Mouse (Mus musculus) MEL (cell line): ENCODE results near the gene 1700021F05Rik. TPM values are rescaled to one million over a fixed set of nuclear protein-coding genes. Genes with fewer than 3 reads are reported as not detected.

ENCODE experiments used
- DNase-seq: peaks from one replicate; pipeline ENCODE4 v3.0.0; 2011; ENCODE audit warnings: low read depth, low spot score
- H3K27ac ChIP-seq: 2 replicates; pipeline ENCODE4 v1.5.1; 2012; ENCODE audit warnings: low read depth, mild to moderate bottlenecking, control low read depth, low read length, moderate library complexity; ENCODE audit not compliant: control insufficient read depth
- H3K27me3 ChIP-seq, 2 experiments: fragments of 150-350 bp in 1 of 2; sonication (generic) in 1 of 2; 2 replicates each; pipeline ENCODE4 v1.6.1; 2012; ENCODE audit warnings: low read length in 2 of 2, mild to moderate bottlenecking in 2 of 2, improper control_type of control experiment in 1 of 2, moderate library complexity in 1 of 2; ENCODE audit not compliant: insufficient read depth in 2 of 2, control insufficient read depth in 1 of 2
- H3K36me3 ChIP-seq, 2 experiments: 2 replicates each; pipeline ENCODE4 v1.6.1; 2012 to 2014; ENCODE audit warnings: low read length in 2 of 2, improper control_type of control experiment in 1 of 2, inconsistent platforms in 1 of 2, mild to moderate bottlenecking in 1 of 2; ENCODE audit not compliant: insufficient read depth in 2 of 2, control insufficient read depth in 1 of 2
- H3K4me1 ChIP-seq, 2 experiments: fragments of 150-350 bp in 1 of 2; sonication (generic) in 1 of 2; 2 replicates each; pipeline ENCODE4 v1.6.1; 2012; ENCODE audit warnings: low read length in 2 of 2, improper control_type of control experiment in 1 of 2, mild to moderate bottlenecking in 1 of 2; ENCODE audit not compliant: insufficient read depth in 2 of 2, control insufficient read depth in 1 of 2
- H3K4me3 ChIP-seq, 2 experiments: fragments of 150-350 bp in 1 of 2; sonication (generic) in 1 of 2; 2 replicates each; pipeline ENCODE4 v1.5.1; 2012; ENCODE audit warnings: low read depth in 2 of 2, low read length in 2 of 2, mild to moderate bottlenecking in 2 of 2, moderate library complexity in 2 of 2, control low read depth in 1 of 2, improper control_type of control experiment in 1 of 2; ENCODE audit not compliant: control insufficient read depth in 1 of 2, insufficient read depth in 1 of 2
- H3K79me2 ChIP-seq: 2 replicates; pipeline ENCODE4 v1.6.1; 2012; ENCODE audit warnings: mild to moderate bottlenecking, low read length, moderate library complexity; ENCODE audit not compliant: control insufficient read depth, poor library complexity, insufficient read depth
- H3K9ac ChIP-seq: 2 replicates; pipeline ENCODE4 v1.6.1; 2012; ENCODE audit warnings: low read depth, mild to moderate bottlenecking, control low read depth, low read length, moderate library complexity; ENCODE audit not compliant: control insufficient read depth, poor library complexity, severe bottlenecking
- H3K9me3 ChIP-seq: fragments of 150-350 bp; sonication (generic); replicated peaks from 2 replicates; pipeline ENCODE4 v1.6.1; 2012; ENCODE audit warnings: mild to moderate bottlenecking, low read length, improper control_type of control experiment, moderate library complexity; ENCODE audit not compliant: insufficient read depth
- BHLHE40 ChIP-seq: IDR thresholded peaks from 2 replicates; pipeline ENCODE4 v1.6.1; 2012; ENCODE audit warnings: low read depth, mild to moderate bottlenecking, inconsistent platforms, low read length, improper control_type of control experiment, borderline replicate concordance
- CHD1 ChIP-seq: IDR thresholded peaks from 2 replicates; pipeline ENCODE4 v1.6.1; 2012; ENCODE audit warnings: low read depth, mild to moderate bottlenecking, inconsistent platforms, low read length, improper control_type of control experiment
- CHD2 ChIP-seq: IDR thresholded peaks from 2 replicates; pipeline ENCODE4 v1.6.1; 2011; ENCODE audit warnings: low read length, improper control_type of control experiment
- CTCF ChIP-seq, 3 experiments: IDR thresholded peaks in 2 of 3; conservative IDR thresholded peaks in 1 of 3; 2 replicates each; pipeline ENCODE4 v1.5.1; 2011 to 2012; ENCODE audit warnings: low read length in 3 of 3, low read depth in 2 of 3, mild to moderate bottlenecking in 2 of 3, improper control_type of control experiment in 1 of 3, inconsistent platforms in 1 of 3, mixed read lengths in 1 of 3, moderate library complexity in 1 of 3; ENCODE audit not compliant: control insufficient read depth in 1 of 3, insufficient read depth in 1 of 3, poor library complexity in 1 of 3, severe bottlenecking in 1 of 3
- E2F4 ChIP-seq: IDR thresholded peaks from 2 replicates; pipeline ENCODE4 v1.6.1; 2011; ENCODE audit warnings: low read depth, low read length, improper control_type of control experiment, borderline replicate concordance
- ELF1 ChIP-seq: IDR thresholded peaks from 2 replicates; pipeline ENCODE4 v1.6.1; 2014; ENCODE audit warnings: low read depth, mild to moderate bottlenecking, inconsistent platforms, low read length, improper control_type of control experiment, moderate library complexity
- EP300 ChIP-seq, 2 experiments: IDR thresholded peaks; 2 replicates each; pipeline ENCODE4 v1.6.1; 2011; ENCODE audit warnings: improper control_type of control experiment in 2 of 2, low read length in 2 of 2, low read depth in 1 of 2, mild to moderate bottlenecking in 1 of 2
- ETS1 ChIP-seq: IDR thresholded peaks from 2 replicates; pipeline ENCODE4 v1.6.1; 2012; ENCODE audit warnings: low read depth, mild to moderate bottlenecking, inconsistent platforms, low read length, improper control_type of control experiment, moderate library complexity
- GABPA ChIP-seq: IDR thresholded peaks from 2 replicates; pipeline ENCODE4 v1.6.1; 2012; ENCODE audit warnings: low read depth, mild to moderate bottlenecking, inconsistent platforms, low read length, improper control_type of control experiment, moderate library complexity
- GATA1 ChIP-seq: IDR thresholded peaks from 2 replicates; pipeline ENCODE4 v1.6.1; 2011; ENCODE audit warnings: low read depth, low read length, improper control_type of control experiment
- HCFC1 ChIP-seq: IDR thresholded peaks from 2 replicates; pipeline ENCODE4 v1.6.1; 2012; ENCODE audit warnings: low read depth, mild to moderate bottlenecking, inconsistent platforms, low read length, improper control_type of control experiment, moderate library complexity
- KAT2A ChIP-seq: conservative IDR thresholded peaks from 2 replicates; pipeline ENCODE4 v1.6.1; 2012; ENCODE audit warnings: low read depth, low read length, improper control_type of control experiment, inconsistent platforms
- MAFK ChIP-seq: IDR thresholded peaks from 2 replicates; pipeline ENCODE4 v1.6.1; 2011; ENCODE audit warnings: low read depth, mild to moderate bottlenecking, low read length, improper control_type of control experiment, borderline replicate concordance
- MAX ChIP-seq: IDR thresholded peaks from 2 replicates; pipeline ENCODE4 v1.6.1; 2011; ENCODE audit warnings: low read length, improper control_type of control experiment
- MAZ ChIP-seq: IDR thresholded peaks from 2 replicates; pipeline ENCODE4 v1.6.1; 2012; ENCODE audit warnings: low read depth, mild to moderate bottlenecking, inconsistent platforms, low read length, improper control_type of control experiment
- MEF2A ChIP-seq: IDR thresholded peaks from 2 replicates; pipeline ENCODE4 v1.6.1; 2014; ENCODE audit warnings: low read depth, mild to moderate bottlenecking, inconsistent platforms, low read length, improper control_type of control experiment; ENCODE audit not compliant: poor library complexity, insufficient replicate concordance, severe bottlenecking; ENCODE audit errors: extremely low read depth
- MXI1 ChIP-seq: IDR thresholded peaks from 2 replicates; pipeline ENCODE4 v1.6.1; 2011; ENCODE audit warnings: mild to moderate bottlenecking, low read depth, low read length, improper control_type of control experiment
- MYB ChIP-seq: IDR thresholded peaks from 2 replicates; pipeline ENCODE4 v1.6.1; 2011; ENCODE audit warnings: mild to moderate bottlenecking, low read depth, low read length, improper control_type of control experiment
- MYC ChIP-seq: IDR thresholded peaks from 2 replicates; pipeline ENCODE4 v1.6.1; 2011; ENCODE audit warnings: low read depth, mild to moderate bottlenecking, low read length, improper control_type of control experiment, moderate library complexity
- NELFE ChIP-seq: IDR thresholded peaks from 2 replicates; pipeline ENCODE4 v1.6.1; 2011; ENCODE audit warnings: low read depth, low read length, improper control_type of control experiment
- NRF1 ChIP-seq: IDR thresholded peaks from 2 replicates; pipeline ENCODE4 v1.6.1; 2014; ENCODE audit warnings: low read depth, mild to moderate bottlenecking, inconsistent platforms, low read length, improper control_type of control experiment, moderate library complexity; ENCODE audit not compliant: poor library complexity, insufficient read depth, severe bottlenecking
- POLR2A ChIP-seq, 2 experiments: IDR thresholded peaks; 2 replicates each; pipeline ENCODE4 v1.6.1; 2011 to 2012; ENCODE audit warnings: low read length in 2 of 2, mild to moderate bottlenecking in 2 of 2, control low read depth in 1 of 2, improper control_type of control experiment in 1 of 2, low read depth in 1 of 2, moderate library complexity in 1 of 2; ENCODE audit not compliant: control insufficient read depth in 1 of 2, insufficient read depth in 1 of 2, poor library complexity in 1 of 2
- POLR2AphosphoS2 ChIP-seq: IDR thresholded peaks from 2 replicates; pipeline ENCODE4 v1.6.1; 2011; ENCODE audit warnings: low read length, improper control_type of control experiment
- POLR2AphosphoS5 ChIP-seq: IDR thresholded peaks from 2 replicates; pipeline ENCODE4 v1.6.1; 2012; ENCODE audit warnings: low read depth, borderline replicate concordance, mild to moderate bottlenecking, inconsistent platforms, low read length, moderate library complexity, mixed read lengths
- RAD21 ChIP-seq: IDR thresholded peaks from 2 replicates; pipeline ENCODE4 v1.6.1; 2011; ENCODE audit warnings: mild to moderate bottlenecking, low read depth, low read length, improper control_type of control experiment
- RCOR1 ChIP-seq: IDR thresholded peaks from 2 replicates; pipeline ENCODE4 v1.6.1; 2012; ENCODE audit warnings: low read depth, mild to moderate bottlenecking, inconsistent platforms, low read length, improper control_type of control experiment
- SIN3A ChIP-seq: IDR thresholded peaks from 2 replicates; pipeline ENCODE4 v1.6.1; 2012; ENCODE audit warnings: low read length, improper control_type of control experiment, inconsistent platforms
- SMC3 ChIP-seq: IDR thresholded peaks from 2 replicates; pipeline ENCODE4 v1.6.1; 2011; ENCODE audit warnings: low read depth, low read length, improper control_type of control experiment
- TAL1 ChIP-seq: IDR thresholded peaks from 2 replicates; pipeline ENCODE4 v1.6.1; 2012; ENCODE audit warnings: mild to moderate bottlenecking, inconsistent platforms, low read length, moderate library complexity, mixed read lengths
- TBP ChIP-seq: IDR thresholded peaks from 2 replicates; pipeline ENCODE4 v1.8.0; 2011; ENCODE audit warnings: low read depth, low read length, improper control_type of control experiment
- TCF12 ChIP-seq: IDR thresholded peaks from 2 replicates; pipeline ENCODE4 v1.6.1; 2014; ENCODE audit warnings: low read depth, mild to moderate bottlenecking, inconsistent platforms, low read length, improper control_type of control experiment, moderate library complexity
- UBTF ChIP-seq: IDR thresholded peaks from 2 replicates; pipeline ENCODE4 v1.6.1; 2012; ENCODE audit warnings: low read depth, mild to moderate bottlenecking, inconsistent platforms, low read length, improper control_type of control experiment, moderate library complexity, borderline replicate concordance; ENCODE audit not compliant: insufficient read depth
- USF1 ChIP-seq: IDR thresholded peaks from 2 replicates; pipeline ENCODE4 v1.6.1; 2014; ENCODE audit warnings: low read depth, mild to moderate bottlenecking, inconsistent platforms, low read length, improper control_type of control experiment, moderate library complexity
- USF2 ChIP-seq, 2 experiments: IDR thresholded peaks; 2 replicates each; pipeline ENCODE4 v1.6.1; 2011 to 2012; ENCODE audit warnings: improper control_type of control experiment in 2 of 2, low read length in 2 of 2, borderline replicate concordance in 1 of 2, inconsistent platforms in 1 of 2, low read depth in 1 of 2, mild to moderate bottlenecking in 1 of 2; ENCODE audit not compliant: insufficient read depth in 1 of 2
- ZC3H11A ChIP-seq: IDR thresholded peaks from 2 replicates; pipeline ENCODE4 v1.6.1; 2012; ENCODE audit warnings: low read depth, mild to moderate bottlenecking, inconsistent platforms, low read length, improper control_type of control experiment
- ZMIZ1 ChIP-seq: IDR thresholded peaks from 2 replicates; pipeline ENCODE4 v1.6.1; 2012; ENCODE audit warnings: low read depth, mild to moderate bottlenecking, inconsistent platforms, low read length, improper control_type of control experiment, moderate library complexity
- ZNF384 ChIP-seq: IDR thresholded peaks from 2 replicates; pipeline ENCODE4 v1.6.1; 2012; ENCODE audit warnings: low read depth, mild to moderate bottlenecking, inconsistent platforms, low read length, improper control_type of control experiment
- polyA plus RNA-seq, 2 experiments: library from polyadenylated mRNA; stranded (reverse) in 1 of 2; unstranded in 1 of 2; fragments of >175 nt in 1 of 2; fragments of >200 nt in 1 of 2; gene quantifications; 2 replicates each; pipeline versions ENCODE4 v1.2.1 to v1.2.4; 2012; ENCODE audit warnings: low replicate concordance in 2 of 2, low read depth in 1 of 2; ENCODE audit not compliant: insufficient read length in 2 of 2, insufficient read depth in 1 of 2, missing spikeins in 1 of 2
- total RNA-seq: library from RNA; depleted of rRNA; stranded (reverse); fragments of 300-350 nt; gene quantifications from 2 replicates; pipeline ENCODE4 v1.2.3, GENCODE M21; 2012

1700021F05Rik gene
- total and polyA plus RNA-seq, 3 experiments: 66.5 to 93.8 TPM; not detected in 1

GRCm38 (mm10) chr10:43577997-43578331 lies 37.2 kb upstream of the 1700021F05Rik start, which contains the start of gene Cd24a:
Cd24a (plus strand) TSS chr10:43578284.
- H3K79me2 ChIP-seq: peaks cover 17% of the 10 kb centered on the region
- peak within 1 kb of the TSS; percentile 89 for H3K9ac ChIP-seq
- no peak for DNase-seq
- H3K27ac ChIP-seq: peak within 1 kb of the TSS; percentile 82
- no peaks in the 10 kb centered on the region for H3K9me3 ChIP-seq
- H3K4me3 ChIP-seq: peak within 1 kb of the TSS; percentile 69 to 89
- no peak for TF ChIP-seq USF2 (IDR thresholded peaks at IDR 0.05; ENCODE audit: borderline replicate concordance in 1 of 2, insufficient read depth in 1 of 2, low read depth in 1 of 2, low read length in 2 of 2)
- peak; percentile 81 for TF ChIP-seq MXI1
- no peak for TF ChIP-seq MAZ
- TF ChIP-seq USF1: no peak
- TF ChIP-seq POLR2A (IDR thresholded peaks at IDR 0.05; ENCODE audit: control insufficient read depth in 1 of 2, insufficient read depth in 1 of 2, low read depth in 1 of 2, low read length in 2 of 2, poor library complexity in 1 of 2): no peak
- no peak for TF ChIP-seq POLR2AphosphoS2
- TF ChIP-seq TAL1: no peak
- peak; percentile 84 for TF ChIP-seq MAX
- TF ChIP-seq ZC3H11A: no peak
- TF ChIP-seq MYC: peak; percentile 93
- TF ChIP-seq TBP: no peak
- no peak; the same call in 1 of the 2 replicates for TF ChIP-seq CHD1
- TF ChIP-seq RCOR1: no peak
- TF ChIP-seq GATA1: no peak
- TF ChIP-seq CHD2: no peak
- 0 out of 2 replicates have a peak, but pooled peaks have one; percentile 8 for TF ChIP-seq NELFE
- TF ChIP-seq ELF1: no peak
- no peak for TF ChIP-seq CTCF (IDR thresholded peaks at IDR 0.05 in 2 of 3, conservative IDR thresholded peaks at IDR 0.05 in 1 of 3; ENCODE audit: control insufficient read depth in 1 of 3, insufficient read depth in 1 of 3, low read depth in 2 of 3, low read length in 3 of 3, poor library complexity in 1 of 3, severe bottlenecking in 1 of 3)
- TF ChIP-seq RAD21: no peak
- TF ChIP-seq E2F4: no peak
- no peak for TF ChIP-seq BHLHE40
- TF ChIP-seq EP300 (IDR thresholded peaks at IDR 0.05; ENCODE audit: low read depth in 1 of 2, low read length in 2 of 2): no peak
- no peak for TF ChIP-seq GABPA
- no peak for TF ChIP-seq MAFK
- TF ChIP-seq ZNF384: no peak
- no peak for TF ChIP-seq NRF1
- no peak for TF ChIP-seq SMC3
- no peak for TF ChIP-seq KAT2A
- TF ChIP-seq ZMIZ1: no peak
- TF ChIP-seq HCFC1: peak; percentile 5; the same call in 1 of the 2 replicates
- no peak for TF ChIP-seq POLR2AphosphoS5
- no peak for TF ChIP-seq TCF12
- TF ChIP-seq SIN3A: peak; percentile 70; the same call in 1 of the 2 replicates
- TF ChIP-seq UBTF: 0 out of 2 replicates have a peak, but pooled peaks have one; percentile 63
- TF ChIP-seq ETS1: no peak
- TF ChIP-seq MYB: 0 out of 2 replicates have a peak, but pooled peaks have one; percentile 1
- no peak for TF ChIP-seq MEF2A
- H3K4me1 ChIP-seq: no peaks in the 10 kb centered on the region
- H3K27me3 ChIP-seq: no peaks in the 10 kb centered on the region
- no peaks in the 10 kb centered on the region for H3K36me3 ChIP-seq
